Mouse (Mus musculus) Patski (cell line): ENCODE measurements around the gene Rad51d. TPM values are rescaled to one million over a fixed set of nuclear protein-coding genes. Genes with fewer than 3 reads are reported as not detected.

Source experiments
- ATAC-seq: fragments of 100-300 bp; one replicate; pipeline ENCODE4 v1.8.0; 2021
- CTCF ChIA-PET: fragments of 350-600 bp; sonication (Branson Sonifier 250); formaldehyde crosslinking; loops from one replicate; lab custom pipeline; 2022; ENCODE audit warnings: inconsistent platforms; lab: Charles Lee
- POLR2A ChIA-PET: fragments of 350-600 bp; sonication (Branson Sonifier 250); formaldehyde crosslinking; loops from one replicate; lab custom pipeline; 2022; ENCODE audit warnings: antibody characterized with exemption, inconsistent platforms; lab: Charles Lee
- DNase-seq: peaks from one replicate; pipeline ENCODE4 v3.0.0-alpha.2; 2011; ENCODE audit warnings: low read depth, low spot score
- H3K27me3 ChIP-seq: fragments of 371-371 bp; one replicate; pipeline ENCODE4 v1.5.1; 2021
- CTCF ChIP-seq: fragments of 100-300 bp; IDR thresholded peaks from one replicate; pipeline ENCODE4 v1.5.1; 2021
- in situ Hi-C: fragments of 300-500 bp; cut with MboI; formaldehyde crosslinking; loops from 3 replicates; pipeline ENCODE4 v1.11.1; 2018; ENCODE audit warnings: low pct_unique_long_range_greater_than_20kb, mixed read lengths
- polyA plus RNA-seq: library from polyadenylated mRNA; unstranded; gene quantifications from one replicate; pipeline ENCODE4 v1.2.3, GENCODE M21; 2021

The Rad51d gene
- polyA plus RNA-seq, 1 experiment from 2014 or later = 20.3 TPM

DNA sequence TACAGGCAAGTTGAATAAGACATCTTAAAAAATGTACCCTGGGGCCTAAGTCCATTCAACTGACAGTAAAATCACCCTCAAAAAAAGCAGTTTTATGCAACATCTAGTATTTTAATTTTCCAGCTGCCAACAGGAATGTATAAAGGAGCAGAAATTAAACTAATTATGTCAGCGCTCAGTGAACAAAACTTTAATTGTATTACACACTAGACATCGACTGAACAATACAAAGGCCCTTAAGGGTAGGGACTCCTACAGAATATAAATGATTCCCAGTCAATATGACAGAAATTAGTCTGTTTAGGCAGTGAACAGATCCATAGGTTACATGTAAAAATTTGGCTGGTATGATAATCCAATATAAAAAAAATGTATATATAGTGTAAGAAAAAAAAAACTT is 27.4 kb downstream of the Rad51d start:
- ChIA-PET POLR2A (no interaction called here), CTCF (no interaction called here)

DNA sequence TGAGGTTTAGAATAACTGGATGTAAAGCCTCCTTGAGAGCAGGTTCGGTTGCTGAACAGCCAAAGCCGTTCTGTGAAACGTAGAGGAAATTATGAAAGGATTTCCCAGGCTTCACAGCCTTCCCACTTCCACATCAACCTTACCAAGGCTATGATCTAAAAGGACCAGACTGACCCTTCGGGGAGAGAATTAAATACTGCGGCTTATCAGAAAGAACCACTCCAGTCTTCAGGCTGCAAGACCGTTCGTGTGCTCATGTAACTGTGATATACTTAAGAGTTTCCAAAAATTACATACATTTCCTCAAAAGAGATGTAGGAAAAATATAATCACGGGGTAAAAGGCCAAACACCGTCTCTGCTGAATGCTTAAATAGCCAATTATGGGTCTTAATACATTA is 27.8 kb downstream of the Rad51d start:
- ChIA-PET CTCF (no interaction called here), POLR2A (no interaction called here)
- no peaks in the 10 kb centered on the region for H3K27me3 ChIP-seq
- DNase-seq (no peak), ATAC-seq (no peak)
- TF ChIP-seq CTCF = no peak
- in situ Hi-C loops = loop anchor here (25.0 kb wide), 1 partner anchor 825 kb away; the partner anchor contains the start of genes Ccl2, Ccl7 and Gm17268

More for the DNA sequence above, 27.4 kb downstream of the Rad51d start:
- DNase-seq (no peak), ATAC-seq (no peak)
- H3K27me3 ChIP-seq = no peaks in the 10 kb centered on the region
- in situ Hi-C loops = loop anchor here (25.0 kb wide), 1 partner anchor 826 kb away; the partner anchor contains the start of genes Ccl2, Ccl7 and Gm17268
- TF ChIP-seq CTCF = no peak

DNA sequence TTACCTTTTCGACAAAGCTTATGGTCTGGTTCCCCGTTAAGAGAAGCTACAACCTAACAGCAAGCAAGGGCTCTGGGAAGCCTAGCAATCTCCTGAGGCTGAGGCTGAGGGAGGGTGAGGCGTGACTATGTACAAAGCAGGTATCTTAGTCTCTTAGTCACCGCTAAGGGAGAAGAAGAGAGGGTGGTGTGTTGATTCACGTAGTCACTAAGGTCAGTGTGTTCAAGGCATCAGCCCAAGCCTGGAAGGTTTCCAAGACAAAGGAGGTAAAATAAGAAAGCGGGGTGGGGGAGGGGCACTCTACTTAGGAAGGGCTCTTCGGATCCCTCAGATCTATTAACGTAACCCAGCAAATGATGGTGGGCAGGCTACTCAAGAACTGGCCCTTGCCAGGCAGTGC is 28.9 kb downstream of the Rad51d start:
- no peak for TF ChIP-seq CTCF
- DNase-seq (no peak), ATAC-seq (no peak)
- ChIA-PET CTCF (no interaction called here), POLR2A (no interaction called here)
- no peaks in the 10 kb centered on the region for H3K27me3 ChIP-seq
- in situ Hi-C loops = loop anchor here (25.0 kb wide), 1 partner anchor 824 kb away; the partner anchor contains the start of genes Ccl2, Ccl7 and Gm17268

DNA sequence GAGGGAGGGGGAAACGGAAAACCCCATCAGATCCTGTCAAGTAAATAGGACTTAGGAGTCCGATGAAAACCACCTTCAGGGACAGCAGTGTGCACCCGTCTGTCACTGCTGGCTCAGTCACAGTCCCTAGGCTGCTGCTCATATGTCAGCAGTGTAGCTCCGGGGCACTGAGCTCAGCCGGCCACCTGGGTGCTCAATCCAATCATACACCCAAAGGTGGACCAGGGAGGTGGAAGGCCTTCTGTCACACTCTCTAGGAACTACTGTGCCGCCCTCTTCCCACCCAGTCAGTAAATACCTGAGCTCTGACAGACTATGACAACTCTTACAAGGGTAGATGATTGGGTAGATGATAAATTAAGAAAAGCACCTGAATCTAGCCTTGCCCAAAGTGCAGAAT is 29.7 kb downstream of the Rad51d start:
- ATAC-seq (no peak), DNase-seq (no peak)
- in situ Hi-C loops = loop anchor here (25.0 kb wide), 1 partner anchor 823 kb away; the partner anchor contains the start of genes Ccl2, Ccl7 and Gm17268
- ChIA-PET POLR2A (no interaction called here), CTCF (no interaction called here)
- no peaks in the 10 kb centered on the region for H3K27me3 ChIP-seq
- no peak for TF ChIP-seq CTCF

DNA sequence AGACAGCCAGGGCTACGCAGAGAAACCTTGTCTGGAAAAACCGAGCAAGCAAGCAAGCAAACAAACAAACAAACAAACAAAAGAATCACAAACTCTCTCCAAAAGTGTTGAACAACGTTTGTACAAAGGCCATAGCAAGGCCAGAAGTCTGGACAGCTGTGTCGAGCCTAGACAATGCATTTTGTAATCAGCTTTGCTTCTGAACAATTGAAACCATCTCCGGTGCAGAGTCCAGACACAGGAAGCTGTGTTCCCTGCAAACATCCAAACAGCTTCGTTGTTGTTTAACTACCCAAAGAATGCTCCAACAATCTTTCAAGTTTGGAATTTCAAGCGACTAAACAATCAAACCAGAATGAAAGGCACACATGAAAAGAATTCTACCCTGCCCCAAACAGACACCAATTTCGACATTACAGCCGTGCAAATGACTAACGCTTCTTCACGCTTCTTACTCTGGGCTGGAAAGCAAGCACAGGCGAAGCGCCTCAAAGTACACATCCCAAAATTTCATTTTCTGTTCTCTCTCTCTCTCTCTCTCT is 33.0 kb downstream of the Rad51d start:
- CTCF ChIA-PET = interaction anchor here (1.1 to 2.6 kb wide), 3 partner anchors 9 to 54 kb away, joined by 3 to 14 read pairs (median 6); no protein-coding TSS in a partner anchor

DNA sequence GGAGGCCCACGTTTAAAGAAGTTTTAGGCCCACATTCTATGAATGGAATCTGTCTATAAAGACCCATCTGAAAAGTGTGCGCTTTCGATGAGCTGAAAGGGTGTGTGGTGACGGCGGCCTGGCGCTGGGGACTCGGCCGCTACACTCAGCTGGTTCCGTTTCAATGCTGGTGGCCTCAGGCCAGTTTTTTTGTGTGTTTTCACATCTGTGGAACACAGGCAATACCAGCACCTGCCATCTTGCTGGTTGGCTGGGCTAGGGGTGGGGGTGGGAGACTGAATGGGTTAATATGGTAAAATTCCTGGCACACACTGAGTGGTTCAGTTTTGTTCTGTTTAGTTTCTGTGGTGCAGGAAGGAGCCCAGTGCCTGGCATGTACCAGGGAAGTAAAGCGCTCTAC is 34.4 kb downstream of the Rad51d start:
- H3K27me3 ChIP-seq = no peaks in the 10 kb centered on the region
- ChIA-PET CTCF (interaction anchor here (2.6 kb wide), 1 partner anchor 11 kb away, joined by 14 read pairs; no protein-coding TSS in a partner anchor), POLR2A (no interaction called here)
- no peak for TF ChIP-seq CTCF
- in situ Hi-C loops = loop anchor here (25.0 kb wide), 1 partner anchor 819 kb away; the partner anchor contains the start of genes Ccl2, Ccl7 and Gm17268
- ATAC-seq (no peak), DNase-seq (no peak)

More for the DNA sequence above, 33.0 kb downstream of the Rad51d start:
- POLR2A ChIA-PET = interaction anchor here (0.6 kb wide), 1 partner anchor 851 kb away, joined by 4 read pairs; no protein-coding TSS in a partner anchor
- no peak for TF ChIP-seq CTCF
- H3K27me3 ChIP-seq = no peaks in the 10 kb centered on the region
- DNase-seq = no peak
- no peak for ATAC-seq
- in situ Hi-C loops = loop anchor here (25.0 kb wide), 1 partner anchor 820 kb away; the partner anchor contains the start of genes Ccl2, Ccl7 and Gm17268

DNA sequence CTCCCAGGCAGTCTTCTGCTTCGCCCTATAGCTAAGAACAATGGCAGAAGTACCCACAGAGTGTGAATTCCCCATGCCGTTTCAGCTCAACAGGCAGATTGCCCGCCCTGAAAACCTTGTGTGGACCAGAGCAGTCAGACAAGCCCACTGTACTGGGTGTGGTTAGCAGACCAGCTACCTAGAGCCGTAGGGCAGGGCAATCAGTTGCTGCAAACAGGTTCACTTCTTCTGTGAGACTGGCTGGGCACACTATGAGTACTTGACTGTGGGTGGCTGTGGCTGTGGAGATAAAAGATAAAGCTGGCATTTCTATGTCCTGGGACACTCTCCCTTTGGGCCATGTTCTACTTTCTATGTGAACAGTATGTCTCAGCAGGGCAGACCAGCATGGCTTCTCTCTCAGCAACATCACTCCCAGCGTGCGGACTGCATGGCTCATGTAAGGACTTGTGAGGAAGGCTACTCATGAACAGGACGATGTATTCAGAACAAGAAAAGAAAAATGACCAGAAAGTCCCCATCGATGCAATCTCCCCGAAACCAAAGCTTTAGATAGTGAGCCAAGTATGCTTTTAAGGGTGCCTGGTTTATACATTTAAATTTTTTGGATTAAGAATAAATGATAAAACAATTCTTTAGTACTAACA is 35.0 kb downstream of the Rad51d start:
- no peak for TF ChIP-seq CTCF
- in situ Hi-C loops = loop anchor here (25.0 kb wide), 1 partner anchor 818 kb away; the partner anchor contains the start of genes Ccl2, Ccl7 and Gm17268
- ChIA-PET POLR2A (no interaction called here), CTCF (no interaction called here)
- no peaks in the 10 kb centered on the region for H3K27me3 ChIP-seq
- DNase-seq = no peak
- ATAC-seq = no peak

DNA sequence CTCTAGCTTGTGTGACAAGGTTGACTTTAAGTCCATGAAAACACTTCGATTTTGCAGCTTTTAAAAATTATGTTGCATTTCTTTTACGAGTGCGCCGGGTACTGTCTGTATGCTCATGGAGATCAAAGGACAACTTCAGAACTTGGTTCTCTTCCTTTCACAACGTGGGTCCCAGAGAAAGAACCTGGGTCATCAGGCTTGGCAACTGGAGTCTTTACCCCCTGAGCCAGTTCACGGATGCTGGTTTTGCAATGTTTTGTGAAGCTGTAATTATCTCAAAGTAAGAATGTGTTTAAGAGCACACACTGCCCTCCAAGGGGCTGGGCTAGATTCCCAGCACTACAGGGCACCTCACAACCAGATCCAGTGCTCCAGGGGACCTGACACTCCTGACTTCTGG is 36.3 kb downstream of the Rad51d start:
- in situ Hi-C loops = loop anchor here (25.0 kb wide), 1 partner anchor 817 kb away; the partner anchor contains the start of genes Ccl2, Ccl7 and Gm17268
- no peak for TF ChIP-seq CTCF
- DNase-seq (no peak), ATAC-seq (no peak)
- CTCF ChIA-PET = interaction anchor here (0.5 kb wide), 1 partner anchor 42 kb away, joined by 3 read pairs; no protein-coding TSS in a partner anchor
- POLR2A ChIA-PET = no interaction called here
- no peaks in the 10 kb centered on the region for H3K27me3 ChIP-seq

DNA sequence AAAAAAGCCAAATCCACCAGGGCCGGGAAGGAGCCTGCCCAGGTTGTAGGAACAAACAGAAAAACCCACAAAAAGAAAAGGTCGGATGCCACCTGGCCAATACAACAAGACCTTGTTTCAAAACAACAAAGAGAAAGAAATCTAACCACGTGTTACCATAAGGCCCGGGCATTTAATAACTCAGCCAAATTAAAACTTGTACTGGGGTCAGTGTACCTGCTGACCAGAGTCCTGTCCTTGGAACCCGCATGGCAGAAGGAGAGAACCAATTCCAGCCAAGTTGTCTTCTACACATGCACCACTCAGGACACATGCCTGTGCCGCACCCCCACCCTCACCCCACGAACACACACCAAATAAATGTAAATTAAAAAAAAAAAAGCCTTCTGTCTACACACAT is 37.5 kb downstream of the Rad51d start:
- ATAC-seq (no peak), DNase-seq (no peak)
- H3K27me3 ChIP-seq = no peaks in the 10 kb centered on the region
- in situ Hi-C loops = loop anchor here (25.0 kb wide), 1 partner anchor 816 kb away; the partner anchor contains the start of genes Ccl2, Ccl7 and Gm17268
- ChIA-PET CTCF (no interaction called here), POLR2A (no interaction called here)
- no peak for TF ChIP-seq CTCF

DNA sequence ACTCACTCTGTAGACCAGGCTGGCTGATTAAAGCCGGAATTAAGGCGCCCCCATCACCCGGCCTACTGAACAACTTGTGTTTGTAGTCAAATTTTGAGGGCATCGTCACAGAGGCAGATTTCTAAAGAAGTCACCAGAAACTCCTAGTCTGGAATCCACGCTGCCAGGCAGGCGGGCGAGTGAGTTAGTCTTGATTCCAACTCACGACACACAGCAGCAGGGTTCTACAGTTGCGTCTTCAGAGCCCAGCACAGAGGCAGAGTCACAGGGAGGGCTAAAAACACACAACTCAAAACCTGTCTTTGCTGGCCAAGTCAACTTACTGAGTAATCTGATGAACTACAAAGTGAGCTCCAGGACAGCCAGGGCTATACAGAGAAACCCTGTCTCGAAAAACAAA is 37.9 kb downstream of the Rad51d start:
- TF ChIP-seq CTCF = no peak
- POLR2A ChIA-PET = no interaction called here
- ATAC-seq (no peak), DNase-seq (no peak)
- H3K27me3 ChIP-seq = no peaks in the 10 kb centered on the region
- in situ Hi-C loops = loop anchor here (25.0 kb wide), 1 partner anchor 815 kb away; the partner anchor contains the start of genes Ccl2, Ccl7 and Gm17268
- CTCF ChIA-PET = interaction anchor here (2.5 kb wide), 1 partner anchor 18 kb away, joined by 9 read pairs; no protein-coding TSS in a partner anchor
